Mouse (Mus musculus) gastrocnemius, postnatal 36 days (tissue): ENCODE measurements around the gene Msln. TPM values are rescaled to one million over a fixed set of nuclear protein-coding genes. Genes with fewer than 3 reads are reported as not detected.
"Not testable (repeated sequence)": the region's sequence is repeated elsewhere in the genome, so short reads cannot be mapped to it uniquely, and the experiment has no call there.

Source experiments
- DNase-seq, 2 experiments: peaks; one replicate each; pipeline ENCODE4 v3.0.0; 2022
- intact Hi-C: fragments of 180-260 bp; cut with DNase I; formaldehyde crosslinking; loops from one replicate; pipeline ENCODE4 v1.15.1; 2025
- total RNA-seq, 2 experiments: library from RNA; stranded (reverse); gene quantifications; 2 replicates each; pipeline ENCODE4 v1.2.3; 2021

The Msln gene
- total RNA-seq, 2 experiments from 2014 or later = 0.44 TPM; not detected in 1

DNA sequence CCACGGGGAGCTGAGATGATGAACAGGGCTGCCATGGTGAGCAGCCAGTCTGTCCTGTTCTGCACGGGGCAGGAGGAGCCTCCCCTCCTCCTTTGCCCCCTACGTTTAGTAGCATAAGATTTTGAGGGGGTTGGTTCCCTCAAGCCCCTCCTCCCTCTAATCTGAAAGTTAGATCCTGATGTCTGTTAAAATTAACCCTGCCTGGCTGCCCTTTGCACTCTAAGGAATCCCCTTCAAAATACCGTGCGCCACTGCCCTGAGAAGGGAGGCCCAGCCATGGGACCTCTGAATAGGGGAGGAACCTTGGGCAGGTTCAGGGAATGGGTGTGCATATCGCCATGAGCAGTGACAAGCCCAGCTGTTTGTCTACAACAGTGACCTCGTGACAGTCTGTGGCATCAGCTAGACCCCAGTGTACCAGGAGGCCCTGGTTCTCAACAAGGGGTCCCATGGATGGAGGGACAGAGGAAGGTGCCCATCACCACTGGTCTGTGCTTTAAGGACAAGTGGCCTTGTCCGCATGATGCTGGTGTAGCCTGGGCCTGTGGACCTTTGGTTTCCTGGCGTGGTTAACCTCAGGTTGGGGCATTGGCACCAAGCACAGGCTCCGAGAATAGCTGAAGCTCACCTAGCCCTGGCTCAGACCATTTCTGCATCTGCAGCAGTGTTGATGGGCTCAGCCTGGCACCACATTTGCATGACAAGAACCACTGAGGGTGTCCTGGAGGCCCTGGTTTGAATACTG is 21.3 kb upstream of the Msln start:
- no peak for DNase-seq
- intact Hi-C loops = loop anchor here (2.0 kb wide), 1 partner anchor 21 kb away; the partner anchor contains the start of gene Metrn

GRCm38 (mm10) chr17:25773549-25774120 is 19.5 kb upstream of the Msln start, which contains the start of gene Narfl:
TSS of gene Narfl (plus strand) at chr17:25773776.
- intact Hi-C loops = loop anchor here (1.0 to 2.0 kb wide), 2 partner anchors 23 to 28 kb away; partner anchors contain the start of gene Metrn
- peak; percentile 94 to 97 for DNase-seq

GRCm38 (mm10) chr17:25769331-25769730 is 15.2 kb upstream of the Msln start:
- no peak for DNase-seq
- intact Hi-C loops = no loop called here

DNA sequence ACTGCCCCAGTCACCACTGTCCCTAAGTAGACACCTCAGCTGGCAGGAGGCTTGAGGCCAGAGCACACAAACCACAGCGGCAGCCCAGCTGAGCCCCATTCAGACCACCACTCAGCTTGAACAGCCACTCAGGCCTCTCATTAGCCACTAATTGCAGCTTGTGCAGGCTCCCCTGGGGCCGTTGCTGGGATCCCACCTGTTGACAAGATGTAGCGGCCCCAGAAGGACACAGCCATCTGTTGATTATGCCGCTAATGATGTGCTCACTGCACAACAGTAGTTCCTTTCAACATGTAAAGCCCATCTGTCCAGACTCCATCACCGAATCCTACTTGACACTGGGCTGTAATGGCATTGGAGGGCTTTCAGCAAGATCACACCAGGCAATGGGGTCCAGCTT is 11.7 kb upstream of the Msln start:
- intact Hi-C loops = no loop called here

DNA sequence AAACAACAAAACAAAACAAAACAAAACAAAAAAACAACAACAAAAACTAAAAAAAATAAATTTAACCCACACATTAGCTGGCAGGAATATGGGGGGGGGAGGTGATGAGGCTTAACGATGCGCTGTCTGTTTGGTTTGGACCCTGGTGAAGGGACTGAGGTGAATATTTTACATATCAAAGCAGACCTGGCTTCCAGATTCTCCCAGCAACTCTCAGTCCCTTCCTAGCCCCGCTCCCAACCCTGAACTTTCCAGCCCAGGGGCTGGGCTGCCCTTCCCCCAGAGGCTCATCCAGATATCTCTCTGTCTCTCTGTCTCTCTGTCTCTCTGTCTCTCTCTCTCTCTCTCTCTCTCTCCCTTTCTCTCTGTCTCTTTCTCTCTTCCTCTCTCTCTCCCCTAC is 8.4 kb upstream of the Msln start:
- no peak for DNase-seq
- intact Hi-C loops = no loop called here

More for the DNA sequence above, 11.7 kb upstream of the Msln start:
- no peak for DNase-seq

DNA sequence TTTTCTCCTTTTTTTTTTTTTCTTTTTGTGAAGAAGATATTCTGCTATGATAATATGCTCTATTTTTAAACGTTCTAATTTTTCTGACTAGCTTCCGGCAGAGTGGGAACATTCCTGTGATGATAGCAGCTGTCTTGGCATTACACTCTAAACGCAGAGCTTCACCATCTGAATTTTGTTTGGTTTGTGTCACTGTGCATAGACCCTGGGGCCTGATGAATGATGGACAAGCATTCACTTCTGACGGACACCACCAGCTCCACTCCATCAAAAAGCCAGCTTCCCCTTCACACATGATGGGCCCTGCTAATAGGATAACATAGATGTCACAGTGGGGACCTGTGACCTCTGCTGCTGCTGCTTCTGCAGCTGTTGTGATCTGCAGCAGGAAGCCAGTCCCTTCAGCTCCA is 7.4 kb upstream of the Msln start:
- intact Hi-C loops = no loop called here
- DNase-seq = no peak

DNA sequence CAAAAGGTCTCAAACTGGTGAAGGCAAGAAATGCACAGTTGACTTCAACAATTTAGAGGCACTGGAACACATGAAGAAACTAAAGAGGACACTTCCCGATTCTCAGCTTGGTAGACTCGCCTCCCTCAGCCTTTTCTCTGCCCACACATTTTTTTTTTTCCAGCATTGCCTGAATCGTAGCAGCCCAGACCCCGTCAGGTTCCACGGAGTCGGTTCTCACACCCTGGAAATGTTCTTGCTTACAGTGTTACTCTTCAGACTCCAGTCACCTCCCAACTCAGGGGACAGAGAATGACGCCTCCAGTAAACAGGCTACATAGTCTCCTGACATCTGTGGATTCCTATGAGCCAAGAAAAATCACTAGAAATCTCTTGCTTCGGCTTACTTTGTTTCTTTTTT is 6.0 kb upstream of the Msln start:
- intact Hi-C loops = no loop called here
- no peak for DNase-seq

GRCm38 (mm10) chr17:25757691-25758090 is 3.5 kb upstream of the Msln start:
- no peak for DNase-seq
- intact Hi-C loops = no loop called here

DNA sequence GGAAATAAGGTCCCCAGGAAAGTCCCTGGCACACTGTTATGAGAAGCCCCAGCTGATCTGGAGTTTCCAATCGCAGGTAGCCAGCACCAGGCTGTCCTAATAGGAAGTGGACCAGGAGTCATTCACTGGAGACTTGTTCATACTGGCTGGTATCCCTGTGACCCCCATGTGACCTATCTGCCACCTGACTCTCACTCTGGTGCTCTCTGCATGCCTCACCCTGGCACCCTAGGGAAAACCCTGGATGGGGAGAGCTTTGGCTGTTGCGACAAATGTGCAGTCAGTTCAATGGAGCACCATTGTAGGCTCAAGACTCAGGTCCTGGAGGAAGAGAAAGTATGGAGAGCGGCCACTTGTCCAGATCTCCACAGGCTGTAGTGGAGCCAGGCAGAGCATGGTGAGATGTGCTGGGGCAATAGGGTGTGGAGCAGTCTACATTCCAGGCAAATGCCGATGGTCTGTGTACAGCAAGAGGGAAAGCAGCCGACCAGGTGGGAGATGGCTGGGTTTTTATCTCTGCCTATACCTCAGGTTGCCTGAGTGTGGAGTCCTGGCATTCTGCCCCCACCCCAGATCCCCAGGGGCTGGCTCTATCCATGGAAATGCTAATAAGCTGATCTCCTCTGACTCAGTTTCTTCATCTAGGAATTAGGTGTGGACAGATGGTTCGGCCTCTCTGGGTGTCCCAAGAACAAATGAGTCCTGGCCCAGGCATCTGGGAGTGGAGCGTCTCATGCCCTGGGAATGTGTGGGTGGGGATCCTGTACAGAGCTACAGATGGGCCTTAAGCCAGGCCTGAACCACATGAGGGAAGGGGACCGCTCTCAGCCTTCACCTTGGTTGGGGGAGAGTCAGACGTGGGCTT is 2.4 kb upstream of the Msln start:
- intact Hi-C loops = no loop called here
- no peak for DNase-seq

DNA sequence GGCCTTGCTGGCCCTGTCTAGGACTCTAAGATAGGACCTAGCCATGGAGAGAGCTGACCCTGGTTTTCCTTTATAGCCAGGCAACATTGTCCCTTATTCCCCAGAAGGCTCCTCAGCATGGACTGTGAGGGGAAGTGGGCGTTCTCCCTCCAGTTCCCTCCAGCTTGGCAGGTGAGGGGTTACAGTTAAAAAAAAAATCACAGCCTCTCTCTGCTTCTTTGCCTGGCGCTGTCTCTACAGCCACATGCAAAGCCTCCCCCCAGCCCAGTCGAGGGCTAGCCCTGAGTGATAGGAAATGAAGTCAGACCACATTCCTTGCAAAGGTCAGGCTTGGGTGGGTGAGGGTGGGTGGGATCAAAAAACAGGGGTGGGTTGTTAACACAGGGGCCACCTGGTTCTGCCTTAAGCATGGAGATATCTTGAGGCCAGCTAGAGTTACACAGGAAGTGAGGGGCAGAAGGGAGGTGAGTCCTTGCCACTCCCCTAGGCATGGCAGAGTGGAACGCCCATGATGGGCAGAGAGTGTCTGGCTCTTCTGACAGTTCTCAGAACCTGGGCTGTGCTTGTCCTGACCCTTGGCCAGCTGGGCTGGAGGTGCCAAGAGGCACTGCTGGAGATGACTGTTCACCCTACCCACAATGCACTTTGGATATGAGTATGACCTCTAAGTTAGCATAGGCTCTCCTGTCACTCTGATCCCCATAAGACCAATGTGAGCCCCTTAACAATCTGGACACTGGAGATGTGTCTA is 1.6 kb upstream of the Msln start:
- no peak for DNase-seq
- intact Hi-C loops = no loop called here

- no peak for DNase-seq
- intact Hi-C loops = no loop called here
Measured at GRCm38 (mm10) chr17:25755086-25755485, 908 bp upstream of the Msln start.

DNA sequence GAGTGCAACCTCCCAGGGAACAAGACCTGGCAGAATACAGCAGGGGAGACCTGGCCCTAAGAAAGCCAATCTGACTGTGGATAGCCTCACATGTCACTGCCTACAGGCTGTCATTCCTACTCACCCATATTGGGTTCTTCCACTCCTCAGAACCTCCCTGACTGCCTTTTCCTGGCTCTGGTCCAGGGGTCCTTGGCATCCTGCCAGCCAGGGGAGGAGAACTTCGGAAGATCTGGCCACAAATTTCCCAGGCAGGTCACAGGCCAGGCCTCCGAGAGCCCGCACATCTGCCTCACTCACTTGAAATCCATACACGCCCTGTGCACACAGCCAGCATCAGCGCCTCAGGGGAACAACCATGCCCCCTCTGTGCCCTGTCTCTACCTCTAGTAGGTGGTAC is 2.7 kb downstream of the Msln start:
- intact Hi-C loops = no loop called here

DNA sequence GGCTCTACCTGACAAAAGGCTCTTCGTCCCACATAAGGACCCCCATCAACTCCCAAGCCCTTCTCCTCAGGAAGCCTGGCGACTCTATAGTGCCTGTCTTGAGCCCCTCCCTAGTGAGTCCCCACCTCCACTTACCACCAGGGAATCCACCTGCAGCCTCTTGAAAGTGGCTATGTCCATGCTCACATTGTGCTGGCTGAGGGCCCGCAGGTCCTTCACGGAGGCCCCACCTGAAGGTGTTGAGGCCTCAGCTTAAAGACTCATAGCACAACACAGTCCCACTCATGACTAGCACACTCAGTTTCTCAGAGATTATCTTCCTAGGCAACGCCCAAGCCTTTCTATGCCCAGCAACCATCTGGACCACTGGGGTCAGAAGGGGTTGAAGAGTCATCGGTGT is 4.9 kb downstream of the Msln start:
- intact Hi-C loops = no loop called here
- no peak for DNase-seq

More for the DNA sequence above, 2.7 kb downstream of the Msln start:
- no peak for DNase-seq

DNA sequence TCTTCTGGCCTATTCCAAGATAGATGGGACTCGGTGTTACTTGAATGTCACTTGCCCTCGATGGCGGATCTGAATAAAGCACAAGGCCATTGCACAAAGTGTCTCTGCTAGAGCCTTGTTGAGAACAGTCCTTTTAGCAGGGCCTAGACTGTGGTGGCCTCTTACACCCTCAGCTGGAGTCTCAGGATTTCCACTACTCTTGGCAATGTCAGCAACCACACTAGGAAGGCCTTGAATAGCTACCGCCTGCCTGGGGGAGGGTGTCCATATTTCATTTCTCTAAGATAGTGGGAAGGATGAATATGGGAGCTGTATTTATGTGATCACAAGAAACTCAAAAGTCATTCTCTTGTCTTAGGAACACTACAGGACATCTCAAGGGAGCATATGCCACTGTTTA is 5.9 kb downstream of the Msln start:
- DNase-seq = no peak
- intact Hi-C loops = no loop called here

- intact Hi-C loops = no loop called here
Measured at GRCm38 (mm10) chr17:25744311-25744710, 9.9 kb downstream of the Msln start.

DNA sequence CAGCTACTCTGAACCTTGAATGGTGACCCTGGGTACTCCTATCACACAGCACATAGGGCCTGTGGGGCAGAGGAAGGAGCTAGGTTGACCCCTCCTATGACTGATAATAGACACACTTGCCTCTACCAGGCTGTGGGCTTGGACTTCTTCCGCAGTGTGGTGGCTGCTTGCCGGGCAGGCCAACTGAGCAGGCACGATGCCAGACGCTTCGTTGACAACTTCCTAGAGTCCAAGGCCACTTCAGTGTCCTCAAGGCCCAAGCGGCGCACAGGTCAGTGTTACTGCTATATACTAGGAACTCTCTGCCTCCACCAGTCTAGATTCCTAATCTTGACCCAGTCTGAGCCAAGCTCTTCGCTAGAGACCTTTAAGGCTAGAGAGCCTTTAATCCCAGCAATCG is 10.3 kb downstream of the Msln start:
- intact Hi-C loops = no loop called here

More at GRCm38 (mm10) chr17:25744311-25744710, 9.9 kb downstream of the Msln start:
- DNase-seq = no peak

GRCm38 (mm10) chr17:25741471-25741870 is 12.7 kb downstream of the Msln start:
- intact Hi-C loops = not testable (repeated sequence)

More for the DNA sequence above, 10.3 kb downstream of the Msln start:
- no peak for DNase-seq

DNA sequence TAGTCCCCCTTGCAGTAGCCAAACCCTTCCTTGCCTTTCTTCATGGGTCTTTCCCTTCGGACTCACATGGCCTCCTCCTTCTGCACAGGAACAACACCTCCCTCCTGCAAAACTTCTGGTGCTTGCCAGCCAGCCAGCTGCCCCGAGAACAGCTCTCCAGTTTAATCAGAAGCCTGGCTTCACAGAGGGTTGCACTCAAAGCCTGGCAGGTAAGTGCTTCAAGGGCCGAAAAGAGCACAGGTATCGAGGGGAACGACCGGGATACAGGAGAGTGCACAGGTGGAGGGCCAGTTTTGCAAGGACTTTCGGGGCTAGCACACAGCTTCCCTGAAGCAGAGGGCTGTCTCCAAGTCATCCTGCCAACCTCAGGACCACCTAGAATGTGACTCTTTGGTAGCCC is 15.3 kb downstream of the Msln start:
- no peak for DNase-seq
- intact Hi-C loops = no loop called here

More at GRCm38 (mm10) chr17:25741471-25741870, 12.7 kb downstream of the Msln start:
- DNase-seq = not testable (repeated sequence)

DNA sequence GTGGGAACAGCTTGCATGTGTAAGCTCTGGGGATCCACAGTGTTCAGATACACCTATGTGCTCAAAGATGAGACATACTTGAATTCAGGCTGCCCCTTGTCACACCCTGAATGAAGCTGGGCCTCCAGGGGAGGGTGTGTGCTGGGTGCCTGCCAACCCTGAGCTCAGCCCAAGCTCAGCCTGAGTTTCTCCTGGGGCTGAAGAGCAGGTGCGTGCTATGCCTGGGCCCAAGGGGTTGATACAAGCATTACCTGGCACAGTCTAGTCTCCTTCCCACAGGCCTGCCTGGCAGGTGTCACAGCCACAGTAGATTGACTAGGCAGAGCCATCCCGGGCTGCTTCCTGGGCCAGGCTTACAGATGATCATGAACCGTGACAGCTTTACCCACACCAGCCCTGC is 18.4 kb downstream of the Msln start, which contains the start of gene Mslnl:
Gene Mslnl, plus strand, starts transcription at position 298 of the 400 bp plus-strand sequence.
- intact Hi-C loops = no loop called here
- DNase-seq = no peak

DNA sequence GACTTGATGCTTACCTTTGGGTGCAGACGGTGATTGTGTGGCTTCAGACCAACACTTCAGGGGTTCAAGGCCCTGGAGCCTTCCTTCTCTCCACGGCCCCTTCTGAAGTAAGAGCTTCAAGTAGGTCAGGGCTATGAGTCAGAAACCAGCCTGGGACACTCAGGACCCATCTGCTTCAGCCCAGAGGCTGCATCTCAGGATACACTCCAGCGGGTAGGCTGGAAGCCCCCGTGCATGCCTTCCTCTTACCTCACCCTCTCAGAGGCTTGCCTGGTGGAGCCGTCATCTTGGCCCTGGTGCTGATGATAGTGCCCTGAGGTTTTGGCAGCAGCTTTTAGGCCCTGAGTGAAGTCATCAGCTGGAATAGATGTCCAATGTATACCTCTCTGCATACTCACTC is 18.9 kb downstream of the Msln start:
- intact Hi-C loops = no loop called here
- no peak for DNase-seq
